Mouse (Mus musculus) cortical plate, adult 2 months (tissue): ENCODE measurements at regions not wholly inside any gene's neighbourhood (a gene's known extent, or its start where the extent isn't known, plus 50 kb on each side); places are given as distances from the start of the nearest gene placed in this dataset.

Source experiments
- H3K27ac ChIP-seq: fragments of 200-500 bp; 2 replicates; pipeline ENCODE4 v1.5.1; 2012; ENCODE audit warnings: low read length, control low read depth, inconsistent platforms; ENCODE audit not compliant: insufficient read depth
- H3K4me1 ChIP-seq: fragments of 200-500 bp; 2 replicates; pipeline ENCODE4 v1.6.1; 2011; ENCODE audit warnings: low read length; ENCODE audit not compliant: control insufficient read depth, insufficient read depth
- H3K4me3 ChIP-seq: fragments of 200-500 bp; 2 replicates; pipeline ENCODE4 v1.5.1; 2011; ENCODE audit warnings: mild to moderate bottlenecking, low read length, control low read depth; ENCODE audit not compliant: insufficient read depth
- CTCF ChIP-seq: fragments of 200-500 bp; IDR thresholded peaks from 2 replicates; pipeline ENCODE4 v1.5.1; 2011; ENCODE audit warnings: mild to moderate bottlenecking, control low read depth, low read length; ENCODE audit not compliant: insufficient read depth; ENCODE audit errors: extremely low read depth
- POLR2A ChIP-seq: fragments of 200-500 bp; IDR thresholded peaks from 2 replicates; pipeline ENCODE4 v1.6.1; 2011; ENCODE audit warnings: mild to moderate bottlenecking, low read length, control low read depth; ENCODE audit not compliant: insufficient read depth; ENCODE audit errors: extremely low read depth

DNA sequence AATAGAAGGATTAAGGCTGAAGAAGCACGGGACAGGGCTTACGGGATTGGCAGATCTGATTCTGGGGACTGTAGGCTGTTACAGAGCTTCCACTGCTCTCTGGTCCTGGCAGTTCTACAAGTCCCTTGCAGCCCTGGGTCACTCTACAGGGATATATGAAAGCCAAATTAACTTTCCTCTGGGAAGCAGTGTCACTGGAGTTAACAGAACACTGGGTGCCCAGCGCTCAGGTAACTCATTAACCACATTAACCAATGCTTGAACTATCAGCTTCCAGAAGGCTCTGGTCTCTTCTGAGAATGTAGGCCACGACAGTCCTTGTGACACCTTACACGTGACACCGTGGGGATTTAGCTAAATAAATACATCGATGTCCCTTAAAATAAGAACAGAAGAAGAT, 57.3 kb upstream of the Arhgap5 start:
- H3K4me1 ChIP-seq, result no peaks in the 10 kb centered on the region
- H3K27ac ChIP-seq, result no peak overlapping the region
- TF ChIP-seq POLR2A (no peak), CTCF (no peak)
- no peak overlapping the region for H3K4me3 ChIP-seq

DNA sequence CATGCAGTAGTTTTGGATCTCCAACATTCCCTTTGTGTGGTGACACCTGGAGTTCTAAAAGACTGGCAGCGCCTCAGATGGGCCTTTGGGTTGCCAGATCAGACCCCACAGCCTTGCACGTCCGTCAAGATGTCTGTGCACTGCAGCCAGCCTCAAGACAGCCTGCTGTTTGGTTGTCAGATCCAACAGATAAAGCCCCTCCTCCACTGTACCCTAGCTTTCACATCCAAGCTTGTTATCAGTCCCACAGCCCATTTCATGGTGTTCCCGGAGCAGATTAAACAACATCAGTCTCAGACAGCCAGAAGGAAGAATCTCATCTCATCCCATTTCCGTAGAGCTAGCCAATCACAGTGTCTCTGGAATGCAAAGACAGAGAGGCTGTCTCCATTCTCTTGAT, 56.3 kb upstream of the Arhgap5 start:
- H3K4me1 ChIP-seq, result no peaks in the 10 kb centered on the region
- H3K4me3 ChIP-seq, result no peak overlapping the region
- no peak for TF ChIP-seq CTCF
- TF ChIP-seq POLR2A, result no peak
- H3K27ac ChIP-seq, result no peak overlapping the region

DNA sequence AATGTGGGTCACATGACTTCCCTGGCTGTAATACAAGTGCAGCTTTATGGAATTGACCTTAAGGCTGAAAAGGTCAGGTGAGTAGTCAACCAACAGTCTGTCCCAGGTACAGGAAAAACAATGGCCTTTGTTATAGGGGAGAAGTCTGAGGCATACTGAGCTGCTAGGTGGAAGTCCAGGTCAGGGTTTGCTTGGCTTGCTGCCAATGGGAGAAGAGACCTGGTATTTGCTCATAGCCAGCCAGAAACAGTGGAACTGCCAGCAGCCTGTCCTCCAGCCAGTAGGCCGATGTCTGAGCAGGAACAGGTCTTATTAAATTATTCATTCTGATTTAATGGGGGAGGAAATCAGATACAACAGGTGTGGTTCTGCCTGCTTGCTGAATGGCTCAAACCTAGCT, 55.6 kb upstream of the Arhgap5 start:
- TF ChIP-seq POLR2A (no peak), CTCF (no peak)
- Histone ChIP-seq H3K27ac (no peak overlapping the region), H3K4me1 (no peaks in the 10 kb centered on the region), H3K4me3 (no peak overlapping the region)

DNA sequence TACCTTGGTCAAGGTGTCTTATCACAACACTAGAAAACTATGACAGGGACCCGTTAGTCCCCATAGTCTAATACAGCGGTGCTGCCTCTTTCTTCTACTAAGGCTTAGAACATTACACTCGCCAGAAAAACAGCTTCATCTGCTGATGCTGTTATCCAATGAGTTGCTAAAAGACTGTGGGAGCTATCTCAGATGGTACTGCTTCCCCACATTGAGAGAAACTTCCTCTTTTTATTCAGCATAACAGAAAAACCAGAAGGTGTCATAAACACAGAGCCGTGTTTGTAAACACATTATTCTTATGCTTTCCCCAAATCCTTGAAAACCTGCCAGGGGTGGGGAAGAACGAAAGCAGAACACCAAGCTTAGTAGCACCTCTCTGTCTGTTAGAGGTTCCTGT, 49.9 kb upstream of the Arhgap5 start:
- no peak overlapping the region for H3K4me3 ChIP-seq
- TF ChIP-seq POLR2A (no peak), CTCF (no peak)
- H3K27ac ChIP-seq, result no peak overlapping the region
- no peaks in the 10 kb centered on the region for H3K4me1 ChIP-seq
